Mouse (Mus musculus) lung, postnatal 0 days (tissue): ENCODE results near the gene Ppp3ca.

ENCODE experiments used
- CTCF ChIP-seq: IDR thresholded peaks from 2 replicates; pipeline ENCODE4 v1.5.1; 2016; ENCODE audit warnings: antibody characterized with exemption, mild to moderate bottlenecking
- EP300 ChIP-seq: IDR thresholded peaks from 2 replicates; pipeline ENCODE4 v1.6.1; 2016; ENCODE audit warnings: antibody characterized with exemption, mild to moderate bottlenecking, control low read depth

DNA sequence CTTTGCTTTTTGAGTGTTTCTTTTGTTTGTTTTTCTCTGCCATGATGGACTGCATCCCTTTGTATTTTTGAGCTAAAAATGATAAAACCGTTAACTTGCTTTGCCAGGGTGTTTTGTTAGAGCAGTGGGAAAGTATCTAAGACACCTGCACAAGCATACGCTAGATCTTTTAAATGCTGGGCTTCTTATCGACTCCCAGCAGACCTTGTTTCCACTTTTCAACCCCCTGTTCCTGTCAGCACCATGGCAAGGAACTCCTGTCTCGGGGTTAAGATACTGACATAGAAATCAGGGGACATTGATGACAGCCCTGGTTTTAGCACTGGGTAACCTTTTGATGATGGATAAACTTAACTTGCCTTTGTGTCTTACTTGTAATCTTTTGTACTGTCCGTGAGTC is 121.5 kb downstream of the Ppp3ca start:
- TF ChIP-seq CTCF (no peak), EP300 (no peak)
